9 mouse cellular contexts compared by ENCODE assay signal in genomic region chr16:30155486-30156246, GRCm38 (mm10).
DNase-seq lines count a peak whose midpoint lies in the region; ATAC-seq and TF ChIP-seq lines count a peak whose summit lies in the region.
"Had no signal": no experiment of that assay in that cellular context is flagged by ENCODE, and none has a peak within 500 bp of the region (broad histone marks: within the 10 kb centered on the region; RNA-seq: fewer than 3 reads in every experiment).

No protein-coding gene starts in this region.

- ATAC-seq in liver, postnatal 0 days = no peak
- ATAC-seq in liver, embryonic 12.5 days = no peak
- ATAC-seq in forebrain, embryonic 13.5 days = peak; percentile 90
- ATAC-seq in limb, embryonic 14.5 days (ENCODE audit: low FRiP score, low read depth) = peak; percentile 56
- ATAC-seq in stomach, embryonic 14.5 days (ENCODE audit: insufficient number of reproducible peaks, insufficient read depth, low FRiP score, low read depth) = peak; percentile 48; the same call in 1 of the 2 replicates

- peak overlapping the region; percentile 74 for H3K27ac ChIP-seq in liver, postnatal 0 days (ENCODE audit: low read depth)
- H3K27ac ChIP-seq in liver, embryonic 12.5 days = no peak overlapping the region
- peak overlapping the region; percentile 35; the same call in 1 of the 2 replicates for H3K27ac ChIP-seq in forebrain, embryonic 13.5 days
- no peak overlapping the region for H3K27ac ChIP-seq in limb, embryonic 14.5 days (replicated peaks; ENCODE audit: low read depth, low read length)
- peak overlapping the region; percentile 53; the same call in 1 of the 2 replicates for H3K27ac ChIP-seq in stomach, embryonic 14.5 days (ENCODE audit: low read length)

- H3K27me3 ChIP-seq in liver, postnatal 0 days (ENCODE audit: insufficient read depth, low read length) = no peaks in the 10 kb centered on the region
- 0 out of 2 replicates have a peak, but pooled peaks cover 7% of the 10 kb centered on the region for H3K27me3 ChIP-seq in liver, embryonic 12.5 days (replicated peaks)
- H3K27me3 ChIP-seq in forebrain, embryonic 13.5 days = 0 out of 2 replicates have a peak, but pooled peaks cover 3% of the 10 kb centered on the region
- H3K27me3 ChIP-seq in limb, embryonic 14.5 days (ENCODE audit: control insufficient read depth, insufficient read depth, low read length) = no peaks in the 10 kb centered on the region
- H3K27me3 ChIP-seq in stomach, embryonic 14.5 days (ENCODE audit: control insufficient read depth, insufficient read depth, low read length) = no peaks in the 10 kb centered on the region

- peak overlapping the region; percentile 22; the same call in 1 of the 2 replicates for H3K4me2 ChIP-seq in liver, postnatal 0 days (ENCODE audit: low read depth, low read length)
- no peak overlapping the region for H3K4me2 ChIP-seq in liver, embryonic 12.5 days
- no peak overlapping the region for H3K4me2 ChIP-seq in forebrain, embryonic 13.5 days
- H3K4me2 ChIP-seq in limb, embryonic 14.5 days (replicated peaks; ENCODE audit: low read depth, low read length, severe bottlenecking) = no peak overlapping the region; the same call in 1 of the 2 replicates
- no peak overlapping the region for H3K4me2 ChIP-seq in stomach, embryonic 14.5 days (replicated peaks; ENCODE audit: low read depth, low read length)

- no peak for TF ChIP-seq CTCF in liver, postnatal 0 days (IDR thresholded peaks at IDR 0.05; ENCODE audit: low read depth)

- no peak overlapping the region for H3K9ac ChIP-seq in liver, postnatal 0 days (replicated peaks)
- H3K9ac ChIP-seq in liver, embryonic 12.5 days = no peak overlapping the region
- H3K9ac ChIP-seq in forebrain, embryonic 13.5 days = 0 out of 2 replicates have a peak overlapping the region, but pooled peaks have one; percentile 26
- H3K9ac ChIP-seq in limb, embryonic 14.5 days (ENCODE audit: low read depth, low read length, severe bottlenecking) = no peak overlapping the region
- H3K9ac ChIP-seq in stomach, embryonic 14.5 days (replicated peaks; ENCODE audit: low read depth, low read length) = no peak overlapping the region

- no peak for DNase-seq in liver, postnatal 0 days
- peak; percentile 64 for DNase-seq in limb, embryonic 14.5 days (ENCODE audit: low spot score)
- no peak for DNase-seq in urinary bladder, postnatal 36 days (ENCODE audit: low spot score in 2 of 2)
- no peak for DNase-seq in testis, postnatal 14 days (ENCODE audit: low spot score)
- DNase-seq in cerebellum, postnatal 36 days = no peak
- DNase-seq: adrenal gland, postnatal 25 days had no signal

- H3K4me3 ChIP-seq in liver, postnatal 0 days (ENCODE audit: low read depth, low read length) = no peak overlapping the region
- no peak overlapping the region for H3K4me3 ChIP-seq in liver, embryonic 12.5 days
- no peak overlapping the region for H3K4me3 ChIP-seq in forebrain, embryonic 13.5 days
- no peak overlapping the region for H3K4me3 ChIP-seq in limb, embryonic 14.5 days (replicated peaks; ENCODE audit: low read length)
- no peak overlapping the region for H3K4me3 ChIP-seq in stomach, embryonic 14.5 days (ENCODE audit: low read depth, low read length)

- TF ChIP-seq EP300 in liver, postnatal 0 days (IDR thresholded peaks at IDR 0.05; ENCODE audit: low read depth) = no peak

- TF ChIP-seq POLR2A in limb, embryonic 14.5 days (IDR thresholded peaks at IDR 0.05; ENCODE audit: borderline replicate concordance, extremely low read depth, insufficient read depth, insufficient read length) = no peak

- no peaks in the 10 kb centered on the region for H3K9me3 ChIP-seq in liver, postnatal 0 days (ENCODE audit: low read length)
- no peaks in the 10 kb centered on the region for H3K9me3 ChIP-seq in liver, embryonic 12.5 days (replicated peaks)
- no peaks in the 10 kb centered on the region for H3K9me3 ChIP-seq in forebrain, embryonic 13.5 days (replicated peaks)
- H3K9me3 ChIP-seq in limb, embryonic 14.5 days (ENCODE audit: control insufficient read depth, low read length) = no peaks in the 10 kb centered on the region
- H3K9me3 ChIP-seq in stomach, embryonic 14.5 days (ENCODE audit: control insufficient read depth, low read depth, low read length) = no peaks in the 10 kb centered on the region

- WGBS in liver, postnatal 0 days (ENCODE audit: insufficient replicate concordance) = 46% methylated on average over 6 of the region's 6 CpGs
- 38% methylated on average over 6 of the region's 6 CpGs for WGBS in liver, embryonic 12.5 days (ENCODE audit: insufficient replicate concordance)
- 10% methylated on average over 6 of the region's 6 CpGs for WGBS in forebrain, embryonic 13.5 days
- 8% methylated on average over 5 of the region's 6 CpGs for WGBS in limb, embryonic 14.5 days
- 9% methylated on average over 6 of the region's 6 CpGs for WGBS in stomach, embryonic 14.5 days

- no peaks in the 10 kb centered on the region for H3K36me3 ChIP-seq in liver, postnatal 0 days (replicated peaks; ENCODE audit: insufficient read depth, low read length)
- H3K36me3 ChIP-seq in liver, embryonic 12.5 days = no peaks in the 10 kb centered on the region
- H3K36me3 ChIP-seq in forebrain, embryonic 13.5 days (ENCODE audit: poor library complexity, severe bottlenecking) = no peaks in the 10 kb centered on the region
- H3K36me3 ChIP-seq in limb, embryonic 14.5 days (ENCODE audit: control insufficient read depth, insufficient read depth, low read length) = no peaks in the 10 kb centered on the region
- no peaks in the 10 kb centered on the region for H3K36me3 ChIP-seq in stomach, embryonic 14.5 days (ENCODE audit: control insufficient read depth, insufficient read depth, low read length)

- peaks cover 4% of the 10 kb centered on the region; the same call in 1 of the 2 replicates for H3K4me1 ChIP-seq in liver, postnatal 0 days (ENCODE audit: insufficient read depth)
- H3K4me1 ChIP-seq in liver, embryonic 12.5 days = peaks cover 23% of the 10 kb centered on the region
- H3K4me1 ChIP-seq in forebrain, embryonic 13.5 days = peaks cover 19% of the 10 kb centered on the region
- H3K4me1 ChIP-seq in limb, embryonic 14.5 days (ENCODE audit: control insufficient read depth, insufficient read depth, low read length) = peaks cover 22% of the 10 kb centered on the region
- peaks cover 21% of the 10 kb centered on the region for H3K4me1 ChIP-seq in stomach, embryonic 14.5 days (ENCODE audit: control insufficient read depth, insufficient read depth, low read length)

Comparison
In these comparisons a context has a peak if more than half of its experiments do, and no peak if none do; other contexts are left out.
1. H3K27ac ChIP-seq: peak in liver, postnatal 0 days (single experiment), forebrain, embryonic 13.5 days (single experiment) and stomach, embryonic 14.5 days (single experiment); none in liver, embryonic 12.5 days (single experiment) and limb, embryonic 14.5 days (single experiment).
2. ATAC-seq: peak in forebrain, embryonic 13.5 days (single experiment), limb, embryonic 14.5 days (single experiment) and stomach, embryonic 14.5 days (single experiment); none in liver, postnatal 0 days (single experiment) and liver, embryonic 12.5 days (single experiment).